Mouse (Mus musculus): ENCODE data around the gene P4ha1. TPM values are rescaled to one million over a fixed set of nuclear protein-coding genes. Genes with fewer than 3 reads are reported as not detected.

Gene P4ha1
- polyA plus RNA-seq, 1 experiment, result 46.3 TPM

DNA sequence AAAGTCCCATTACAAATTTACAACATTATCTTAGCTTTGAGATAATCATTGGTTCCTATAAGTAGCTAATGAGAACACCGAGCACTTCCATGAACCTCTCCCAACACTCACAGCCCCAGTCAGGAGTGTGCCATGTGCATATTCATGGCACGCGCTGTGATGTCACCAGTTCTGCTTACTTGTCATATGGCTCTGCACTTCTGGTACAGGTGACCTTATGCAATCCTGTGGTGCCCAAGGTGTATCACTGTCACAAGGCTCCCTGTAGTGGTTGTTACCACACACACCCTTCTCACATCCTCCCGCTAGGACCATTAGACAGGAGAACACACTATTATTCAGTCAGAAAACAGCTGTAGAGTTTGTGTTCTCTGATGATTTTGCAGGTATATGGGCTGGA lies 43.6 kb downstream of the P4ha1 start:
- no peak for TF ChIP-seq EP300 (IDR thresholded peaks at IDR 0.05; ENCODE audit: insufficient read depth, low read depth, low read length)
- no peak for TF ChIP-seq POLR2A (IDR thresholded peaks at IDR 0.05; ENCODE audit: insufficient read depth, low read length)
- no peak for TF ChIP-seq CTCF (IDR thresholded peaks at IDR 0.05; ENCODE audit: low read depth, low read length)
- no peaks in the 10 kb centered on the region for H3K9me3 ChIP-seq (replicated peaks; ENCODE audit: control insufficient read depth, insufficient read depth, low read length, poor library complexity, severe bottlenecking)
- no peak overlapping the region for H3K4me3 ChIP-seq (ENCODE audit: low read depth, low read length)
- peaks cover 2% of the 10 kb centered on the region for H3K4me1 ChIP-seq (ENCODE audit: control insufficient read depth, insufficient read depth, low read length)
- no peaks in the 10 kb centered on the region for H3K27me3 ChIP-seq (ENCODE audit: control insufficient read depth, insufficient read depth, low read length, poor library complexity, severe bottlenecking)
- H3K27ac ChIP-seq (ENCODE audit: insufficient read depth, low read length), result no peak overlapping the region
- 0 out of 2 replicates have a peak, but pooled peaks cover 6% of the 10 kb centered on the region for H3K36me3 ChIP-seq (ENCODE audit: control insufficient read depth, insufficient read depth, low read length, poor library complexity, severe bottlenecking)
- no peak overlapping the region for H3K9ac ChIP-seq (ENCODE audit: low read depth, poor library complexity, severe bottlenecking)

DNA sequence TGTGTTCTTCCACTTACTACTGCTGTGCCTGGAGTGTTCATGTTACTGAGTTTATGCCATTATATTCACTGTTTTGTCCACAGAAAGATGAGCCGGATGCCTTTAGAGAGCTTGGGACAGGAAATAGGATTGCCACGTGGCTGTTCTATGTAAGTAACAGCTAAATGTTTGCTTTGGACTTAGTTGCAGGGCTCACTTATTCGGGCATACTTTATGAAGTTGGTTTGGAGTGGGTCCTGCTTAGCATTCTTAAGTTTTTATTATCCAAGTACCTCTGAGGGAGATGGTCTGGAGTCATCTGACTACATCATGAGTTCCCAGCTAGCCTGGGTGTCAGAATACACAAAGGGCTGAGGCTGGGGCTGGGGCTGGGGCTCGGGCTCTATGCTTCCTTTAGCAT lies 44.1 kb downstream of the P4ha1 start:
- no peaks in the 10 kb centered on the region for H3K27me3 ChIP-seq (ENCODE audit: control insufficient read depth, insufficient read depth, low read length, poor library complexity, severe bottlenecking)
- no peak overlapping the region for H3K4me3 ChIP-seq (ENCODE audit: low read depth, low read length)
- peaks cover 2% of the 10 kb centered on the region for H3K4me1 ChIP-seq (ENCODE audit: control insufficient read depth, insufficient read depth, low read length)
- no peak for TF ChIP-seq CTCF (IDR thresholded peaks at IDR 0.05; ENCODE audit: low read depth, low read length)
- TF ChIP-seq POLR2A (IDR thresholded peaks at IDR 0.05; ENCODE audit: insufficient read depth, low read length), result no peak
- TF ChIP-seq EP300 (IDR thresholded peaks at IDR 0.05; ENCODE audit: insufficient read depth, low read depth, low read length), result no peak
- 0 out of 2 replicates have a peak, but pooled peaks cover 3% of the 10 kb centered on the region for H3K36me3 ChIP-seq (ENCODE audit: control insufficient read depth, insufficient read depth, low read length, poor library complexity, severe bottlenecking)
- H3K9me3 ChIP-seq (replicated peaks; ENCODE audit: control insufficient read depth, insufficient read depth, low read length, poor library complexity, severe bottlenecking), result no peaks in the 10 kb centered on the region
- H3K9ac ChIP-seq (ENCODE audit: low read depth, poor library complexity, severe bottlenecking), result no peak overlapping the region
- H3K27ac ChIP-seq (ENCODE audit: insufficient read depth, low read length), result no peak overlapping the region

DNA sequence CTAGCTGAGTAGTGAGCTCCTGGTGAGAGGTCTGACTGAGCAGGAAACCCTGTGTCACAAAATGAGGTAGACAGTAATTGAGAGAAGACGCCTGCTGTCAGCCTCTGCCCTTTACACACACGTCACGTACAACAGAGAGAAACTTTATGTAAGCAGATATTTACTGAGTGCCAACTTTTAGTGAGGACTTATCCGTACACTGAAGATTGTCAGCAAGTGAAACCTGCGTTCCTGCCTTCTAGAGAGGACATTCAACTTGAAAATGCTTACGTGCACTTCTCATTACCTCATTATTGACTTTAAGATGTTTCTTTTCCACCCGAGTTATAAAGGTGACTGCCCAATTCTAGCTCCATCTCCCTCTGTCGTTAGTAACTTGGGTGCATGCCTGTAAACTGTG lies 45.6 kb downstream of the P4ha1 start:
- Histone ChIP-seq H3K27ac (ENCODE audit: insufficient read depth, low read length) (no peak overlapping the region), H3K4me1 (ENCODE audit: control insufficient read depth, insufficient read depth, low read length) (peaks cover 2% of the 10 kb centered on the region), H3K36me3 (ENCODE audit: control insufficient read depth, insufficient read depth, low read length, poor library complexity, severe bottlenecking) (0 out of 2 replicates have a peak, but pooled peaks cover 3% of the 10 kb centered on the region), H3K27me3 (ENCODE audit: control insufficient read depth, insufficient read depth, low read length, poor library complexity, severe bottlenecking) (no peaks in the 10 kb centered on the region), H3K9me3 (replicated peaks; ENCODE audit: control insufficient read depth, insufficient read depth, low read length, poor library complexity, severe bottlenecking) (no peaks in the 10 kb centered on the region), H3K4me3 (ENCODE audit: low read depth, low read length) (no peak overlapping the region), H3K9ac (ENCODE audit: low read depth, poor library complexity, severe bottlenecking) (no peak overlapping the region)
- no peak for TF ChIP-seq EP300 (IDR thresholded peaks at IDR 0.05; ENCODE audit: insufficient read depth, low read depth, low read length)
- no peak for TF ChIP-seq CTCF (IDR thresholded peaks at IDR 0.05; ENCODE audit: low read depth, low read length)
- TF ChIP-seq POLR2A (IDR thresholded peaks at IDR 0.05; ENCODE audit: insufficient read depth, low read length), result no peak

DNA sequence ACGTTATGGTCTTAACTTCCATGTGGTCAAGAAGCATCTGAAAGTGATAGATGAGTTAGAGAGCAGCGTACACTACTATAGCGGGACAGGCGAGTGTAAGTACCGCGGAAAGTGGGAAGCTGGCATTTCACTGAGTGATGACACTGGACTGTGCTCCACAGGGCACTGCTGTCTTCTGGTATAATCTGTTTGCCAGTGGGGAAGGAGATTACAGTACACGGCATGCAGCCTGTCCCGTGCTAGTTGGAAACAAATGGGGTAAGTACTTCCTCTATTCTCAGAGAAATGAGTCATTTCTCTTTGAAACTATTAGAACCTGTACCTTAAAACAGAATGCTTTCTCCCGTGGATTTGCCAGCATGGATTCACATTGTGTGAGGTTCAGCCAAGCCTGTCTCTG lies 46.3 kb downstream of the P4ha1 start:
- H3K9me3 ChIP-seq (replicated peaks; ENCODE audit: control insufficient read depth, insufficient read depth, low read length, poor library complexity, severe bottlenecking), result no peaks in the 10 kb centered on the region
- 0 out of 2 replicates have a peak, but pooled peaks cover 3% of the 10 kb centered on the region for H3K36me3 ChIP-seq (ENCODE audit: control insufficient read depth, insufficient read depth, low read length, poor library complexity, severe bottlenecking)
- no peak overlapping the region for H3K9ac ChIP-seq (ENCODE audit: low read depth, poor library complexity, severe bottlenecking)
- H3K27ac ChIP-seq (ENCODE audit: insufficient read depth, low read length), result no peak overlapping the region
- no peaks in the 10 kb centered on the region for H3K27me3 ChIP-seq (ENCODE audit: control insufficient read depth, insufficient read depth, low read length, poor library complexity, severe bottlenecking)
- H3K4me3 ChIP-seq (ENCODE audit: low read depth, low read length), result no peak overlapping the region
- TF ChIP-seq CTCF (IDR thresholded peaks at IDR 0.05; ENCODE audit: low read depth, low read length) (no peak), EP300 (IDR thresholded peaks at IDR 0.05; ENCODE audit: insufficient read depth, low read depth, low read length) (no peak), POLR2A (IDR thresholded peaks at IDR 0.05; ENCODE audit: insufficient read depth, low read length) (no peak)
- peaks cover 2% of the 10 kb centered on the region for H3K4me1 ChIP-seq (ENCODE audit: control insufficient read depth, insufficient read depth, low read length)

DNA sequence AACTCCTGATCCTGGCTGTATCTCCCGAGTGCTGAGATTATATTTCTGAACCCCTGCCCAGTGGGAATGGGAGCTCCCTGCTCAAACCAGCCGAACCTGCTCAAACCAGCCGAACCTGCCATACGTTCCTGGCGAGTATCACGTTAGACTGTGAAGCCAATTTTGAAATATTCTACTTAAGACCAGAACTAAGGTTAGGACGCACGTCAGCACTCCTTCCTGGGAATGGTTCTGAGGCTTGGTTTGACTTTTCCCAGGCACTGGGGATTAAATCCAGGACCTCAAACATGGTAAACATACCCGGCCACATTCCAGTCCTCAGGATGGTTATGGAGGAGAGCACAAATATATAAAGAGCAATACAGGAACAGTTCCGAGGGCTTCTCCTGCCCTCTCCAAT lies 54.8 kb downstream of the P4ha1 start:
- TF ChIP-seq CTCF (IDR thresholded peaks at IDR 0.05; ENCODE audit: low read depth, low read length) (no peak), EP300 (IDR thresholded peaks at IDR 0.05; ENCODE audit: insufficient read depth, low read depth, low read length) (no peak), POLR2A (IDR thresholded peaks at IDR 0.05; ENCODE audit: insufficient read depth, low read length) (no peak)
- no peaks in the 10 kb centered on the region for H3K36me3 ChIP-seq (ENCODE audit: control insufficient read depth, insufficient read depth, low read length, poor library complexity, severe bottlenecking)
- no peaks in the 10 kb centered on the region for H3K27me3 ChIP-seq (ENCODE audit: control insufficient read depth, insufficient read depth, low read length, poor library complexity, severe bottlenecking)

DNA sequence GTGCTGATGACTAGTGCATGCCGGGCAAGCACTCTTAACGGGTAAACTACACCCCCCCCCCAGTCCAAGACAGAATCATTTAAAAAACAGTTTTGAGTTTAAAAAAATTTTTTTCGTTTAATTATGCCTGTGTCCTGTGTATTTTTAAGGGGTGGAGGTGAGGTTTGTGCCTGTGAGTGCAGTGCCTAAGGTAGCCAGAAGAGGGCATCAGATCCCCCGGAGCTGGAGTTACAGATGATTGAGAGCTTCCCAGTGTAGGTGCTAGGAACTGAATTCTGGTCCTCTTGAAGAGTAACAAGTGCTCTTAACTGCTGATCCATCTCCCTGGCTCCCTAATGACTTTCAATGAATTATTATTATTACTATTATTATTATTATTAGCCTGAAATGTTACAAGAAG lies 55.6 kb downstream of the P4ha1 start:
- TF ChIP-seq POLR2A (IDR thresholded peaks at IDR 0.05; ENCODE audit: insufficient read depth, low read length), result no peak
- no peak for TF ChIP-seq EP300 (IDR thresholded peaks at IDR 0.05; ENCODE audit: insufficient read depth, low read depth, low read length)
- peak; percentile 54 for TF ChIP-seq CTCF (IDR thresholded peaks at IDR 0.05; ENCODE audit: low read depth, low read length)
- no peak overlapping the region for H3K9ac ChIP-seq (ENCODE audit: low read depth, poor library complexity, severe bottlenecking)
- H3K27me3 ChIP-seq (ENCODE audit: control insufficient read depth, insufficient read depth, low read length, poor library complexity, severe bottlenecking), result no peaks in the 10 kb centered on the region
- no peaks in the 10 kb centered on the region for H3K36me3 ChIP-seq (ENCODE audit: control insufficient read depth, insufficient read depth, low read length, poor library complexity, severe bottlenecking)
- no peaks in the 10 kb centered on the region for H3K9me3 ChIP-seq (replicated peaks; ENCODE audit: control insufficient read depth, insufficient read depth, low read length, poor library complexity, severe bottlenecking)
- H3K27ac ChIP-seq (ENCODE audit: insufficient read depth, low read length), result no peak overlapping the region
- H3K4me3 ChIP-seq (ENCODE audit: low read depth, low read length), result no peak overlapping the region
- H3K4me1 ChIP-seq (ENCODE audit: control insufficient read depth, insufficient read depth, low read length), result no peaks in the 10 kb centered on the region

More for the DNA sequence above, 54.8 kb downstream of the P4ha1 start:
- Histone ChIP-seq H3K9ac (ENCODE audit: low read depth, poor library complexity, severe bottlenecking) (no peak overlapping the region), H3K4me3 (ENCODE audit: low read depth, low read length) (no peak overlapping the region), H3K4me1 (ENCODE audit: control insufficient read depth, insufficient read depth, low read length) (no peaks in the 10 kb centered on the region), H3K9me3 (replicated peaks; ENCODE audit: control insufficient read depth, insufficient read depth, low read length, poor library complexity, severe bottlenecking) (no peaks in the 10 kb centered on the region), H3K27ac (ENCODE audit: insufficient read depth, low read length) (no peak overlapping the region)
